Mouse (Mus musculus) embryo, embryonic 10 days (tissue): ENCODE data around the gene Higd1b.

ENCODE experiments used
- DNase-seq: peaks from one replicate; pipeline ENCODE4 v3.0.0-alpha.2; 2015; ENCODE audit warnings: low spot score

The Higd1b gene

DNA sequence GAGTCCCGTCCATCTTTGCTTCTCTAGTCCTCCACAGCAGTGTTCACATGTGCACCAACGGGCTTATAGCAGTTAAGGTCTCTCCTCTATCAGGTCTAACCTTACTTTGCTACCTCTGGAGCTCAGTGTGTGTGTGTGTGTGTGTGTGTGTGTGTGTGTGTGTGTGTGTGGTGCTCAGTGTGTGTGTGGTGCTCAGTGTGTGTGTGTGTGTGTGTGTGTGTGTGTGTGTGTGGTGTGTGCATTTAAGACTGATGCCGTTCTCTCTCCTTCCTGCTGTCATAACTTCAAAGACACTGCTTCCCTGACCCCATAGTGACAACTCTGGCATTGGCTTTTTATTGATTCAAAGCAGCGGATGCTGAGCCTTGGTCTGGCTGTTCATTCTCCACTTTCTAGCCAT, at the start of gene Higd1b:
Gene Higd1b, plus strand, starts transcription at position 301 of the 400 bp plus-strand sequence.
- DNase-seq = no peak

DNA sequence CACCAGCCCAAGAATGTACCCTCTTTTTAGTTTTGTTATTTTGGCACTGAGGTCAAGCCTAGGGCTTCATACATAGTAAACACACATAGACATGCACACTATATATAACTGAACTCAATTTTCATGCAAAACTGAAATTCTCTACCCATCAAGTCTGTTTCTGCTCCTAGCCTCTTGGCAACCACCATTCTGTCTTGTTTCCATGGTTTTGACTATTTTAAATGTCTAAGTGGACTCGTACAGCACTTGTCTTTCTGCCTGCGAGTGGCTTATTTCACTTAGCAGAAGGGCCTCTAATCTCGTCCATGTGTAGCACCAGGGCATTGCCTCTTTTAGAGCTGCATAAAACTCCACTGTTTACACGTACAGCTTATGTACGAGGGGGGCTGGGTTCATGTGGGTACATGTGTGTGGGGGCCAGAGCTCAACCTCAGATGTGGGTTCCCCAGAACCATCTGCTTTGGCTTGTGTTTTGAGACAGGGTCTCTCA, 47.9 kb upstream of the Higd1b start:
- no peak for DNase-seq

DNA sequence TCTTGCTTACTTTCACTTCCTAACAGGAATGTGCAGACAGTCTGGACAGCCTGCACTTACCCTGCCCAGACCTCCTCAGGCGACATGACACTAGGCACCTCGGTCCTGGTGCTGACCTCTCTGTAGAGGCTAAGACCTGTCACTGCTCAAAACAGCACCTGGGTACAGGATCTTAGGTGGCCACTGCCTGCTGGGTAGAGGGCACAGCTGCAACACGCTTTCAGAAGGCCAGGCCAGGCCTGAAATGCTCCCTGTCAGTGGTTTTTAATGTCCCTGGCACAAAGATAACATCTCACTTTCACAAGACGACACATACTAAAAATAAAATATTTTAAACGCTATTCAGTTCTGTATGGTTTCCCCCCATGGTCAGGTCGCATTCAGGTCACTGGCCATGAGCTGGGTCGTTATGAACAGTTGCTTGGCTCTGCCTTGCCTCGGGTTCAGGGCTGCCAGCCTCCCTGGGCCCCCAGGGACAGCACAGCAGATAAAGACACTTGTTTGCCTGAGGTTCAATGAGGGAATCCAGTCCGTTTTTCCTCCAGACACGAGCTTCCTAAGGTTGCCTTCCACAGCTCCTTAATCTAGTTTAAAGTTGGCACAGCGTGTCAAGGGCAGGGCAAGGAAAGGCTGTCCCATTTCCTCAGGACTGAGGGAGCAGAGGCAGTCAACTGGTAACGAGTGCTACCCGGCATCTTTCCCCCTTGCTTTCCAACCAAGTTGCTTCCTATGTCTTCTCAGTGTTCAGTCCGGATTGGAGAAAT, 43.8 kb upstream of the Higd1b start:
- no peak for DNase-seq

DNA sequence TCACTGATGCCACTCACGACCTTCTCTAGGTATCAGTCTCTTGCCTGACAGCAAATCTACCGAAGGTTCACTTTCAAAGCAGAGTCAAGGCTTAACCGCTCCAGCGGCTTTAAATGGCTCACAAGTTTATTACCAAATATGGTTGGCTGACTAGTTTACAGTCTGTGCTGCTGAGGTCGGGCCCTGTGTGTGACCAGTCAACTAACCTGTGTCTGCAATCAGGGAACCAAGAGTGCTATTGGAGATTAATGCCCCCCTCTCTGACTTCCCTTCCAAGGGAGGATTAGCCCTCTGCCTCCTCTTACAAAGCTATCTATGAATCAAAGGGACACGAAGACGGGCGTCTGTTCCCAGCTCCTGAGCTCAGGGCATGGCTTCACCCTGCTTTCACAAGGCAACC, 41.5 kb upstream of the Higd1b start:
- no peak for DNase-seq

DNA sequence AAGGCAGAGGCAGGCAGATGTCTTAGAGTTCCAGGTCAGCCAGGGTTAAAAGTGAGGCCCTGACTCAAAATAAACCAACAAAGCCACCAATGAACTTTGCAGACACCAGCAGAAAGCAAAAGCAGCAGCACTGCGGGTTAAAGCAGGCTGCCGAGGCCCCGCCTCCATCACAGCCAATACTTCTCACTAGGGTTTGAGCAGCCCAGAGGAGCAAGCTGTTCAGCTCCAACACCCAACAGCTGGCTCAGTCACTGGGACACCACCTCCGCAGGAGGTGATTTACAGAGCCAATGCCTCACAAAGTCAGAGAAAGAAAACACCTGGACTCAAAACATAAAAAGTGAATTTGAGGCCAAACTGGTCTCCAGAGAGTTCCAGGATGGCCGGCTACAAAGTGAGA, 32.2 kb upstream of the Higd1b start:
- no peak for DNase-seq

DNA sequence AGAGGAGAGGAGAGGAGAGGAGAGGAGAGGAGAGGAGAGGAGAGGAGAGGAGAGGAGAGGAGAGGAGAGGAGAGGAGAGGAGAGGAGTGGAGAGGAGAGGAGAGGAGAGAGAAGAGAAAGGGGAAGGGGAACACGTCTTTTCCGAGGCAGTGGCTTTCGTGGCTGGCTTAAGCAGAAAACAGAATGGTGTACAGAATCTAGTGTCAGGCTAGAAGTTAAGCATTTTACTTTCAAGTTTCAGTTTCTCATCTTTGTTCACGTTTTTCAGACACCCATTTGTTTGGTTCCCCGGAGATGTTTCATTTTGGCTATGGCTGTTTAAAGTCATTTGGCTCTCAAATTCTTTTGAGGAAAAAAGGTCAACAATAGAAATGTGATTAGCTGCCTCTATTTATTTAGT, 27.4 kb upstream of the Higd1b start:
- DNase-seq = no peak

DNA sequence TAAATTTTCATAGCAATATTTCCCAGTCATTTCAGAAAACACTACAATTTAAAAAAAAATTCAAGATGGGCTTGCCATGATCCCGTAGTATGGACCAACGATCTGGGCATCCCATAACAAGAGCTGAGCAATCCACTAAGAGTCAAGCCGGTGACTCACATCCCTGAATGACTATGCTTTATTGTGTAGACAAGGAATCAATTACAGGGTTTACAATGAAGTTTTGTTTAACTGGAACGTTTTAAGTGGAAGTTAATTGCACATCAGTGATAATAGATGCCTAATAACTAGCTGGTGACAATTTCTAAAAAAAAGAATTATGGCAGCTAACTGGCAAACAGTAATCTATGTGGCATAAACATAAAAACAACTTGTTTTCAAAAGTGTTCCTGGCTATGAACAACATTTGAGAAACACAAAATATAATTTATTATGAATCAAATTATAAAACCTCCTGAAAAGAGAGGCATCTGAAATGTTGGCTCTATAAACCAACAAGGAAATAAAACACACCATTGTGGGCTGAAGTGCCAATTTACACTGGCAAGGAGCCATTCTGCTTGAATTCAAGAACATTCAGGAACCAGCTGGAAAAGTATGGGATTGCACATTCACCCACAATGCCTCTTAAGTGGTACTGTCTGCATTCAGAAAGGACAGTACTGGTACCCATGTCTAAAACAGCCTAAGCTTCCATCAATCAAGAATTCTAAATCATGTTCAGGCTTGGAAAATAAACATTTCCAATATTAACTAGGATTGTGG, 24.7 kb upstream of the Higd1b start:
- DNase-seq = no peak

- no peak for DNase-seq
Measured at GRCm38 (mm10) chr11:102814881-102815280, 20.8 kb upstream of the Higd1b start.

DNA sequence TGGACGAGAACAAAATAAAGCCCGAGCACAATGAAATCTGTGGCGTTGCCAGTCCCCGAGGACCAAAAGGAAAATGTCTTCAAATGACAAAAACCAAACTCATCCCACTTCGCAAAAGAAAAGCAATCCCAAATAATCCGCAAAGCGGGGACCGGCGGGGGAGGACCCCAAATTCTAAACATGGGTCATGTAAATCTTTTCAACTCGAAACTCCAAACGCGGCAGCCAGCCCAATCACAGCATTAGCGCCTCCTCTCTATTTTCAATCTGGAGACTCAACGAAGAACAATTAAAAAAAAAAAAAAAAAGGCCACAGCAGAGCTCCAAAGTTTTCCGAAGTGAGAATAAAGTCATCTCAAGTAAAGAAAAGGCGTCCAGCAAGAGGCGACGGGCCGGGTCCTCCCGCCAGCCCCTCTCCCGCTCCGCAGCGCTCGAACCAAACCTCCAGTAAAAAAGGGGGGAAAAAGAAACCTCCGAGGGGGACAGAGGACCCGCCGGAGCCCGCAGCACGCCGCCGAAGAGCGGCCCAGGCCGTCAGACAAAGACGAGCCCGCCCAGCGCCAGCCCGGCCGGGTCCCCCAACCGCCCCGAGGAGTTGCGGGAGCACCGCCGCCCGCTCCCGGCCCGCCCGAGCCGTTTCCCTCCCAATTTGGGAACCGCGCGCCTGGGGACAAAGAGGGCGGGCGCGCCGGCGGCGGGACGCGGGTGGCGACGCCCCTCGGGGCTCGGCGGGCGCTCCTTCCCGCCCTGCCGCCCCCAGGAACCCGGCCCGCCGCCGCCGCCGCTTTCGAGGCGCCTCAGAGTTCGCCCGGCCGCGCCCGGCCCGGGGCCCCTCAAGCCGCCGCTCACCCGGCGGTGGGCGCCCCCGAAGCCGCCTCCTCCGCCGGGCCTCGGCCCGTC, 17.3 kb upstream of the Higd1b start:
- DNase-seq = peak; percentile 43

- DNase-seq = peak; percentile 81
Measured at GRCm38 (mm10) chr11:102819021-102819782, 16.4 kb upstream of the Higd1b start, which contains the start of gene Gjc1. Gene Gjc1 (minus strand): TSS chr11:102819700.

DNA sequence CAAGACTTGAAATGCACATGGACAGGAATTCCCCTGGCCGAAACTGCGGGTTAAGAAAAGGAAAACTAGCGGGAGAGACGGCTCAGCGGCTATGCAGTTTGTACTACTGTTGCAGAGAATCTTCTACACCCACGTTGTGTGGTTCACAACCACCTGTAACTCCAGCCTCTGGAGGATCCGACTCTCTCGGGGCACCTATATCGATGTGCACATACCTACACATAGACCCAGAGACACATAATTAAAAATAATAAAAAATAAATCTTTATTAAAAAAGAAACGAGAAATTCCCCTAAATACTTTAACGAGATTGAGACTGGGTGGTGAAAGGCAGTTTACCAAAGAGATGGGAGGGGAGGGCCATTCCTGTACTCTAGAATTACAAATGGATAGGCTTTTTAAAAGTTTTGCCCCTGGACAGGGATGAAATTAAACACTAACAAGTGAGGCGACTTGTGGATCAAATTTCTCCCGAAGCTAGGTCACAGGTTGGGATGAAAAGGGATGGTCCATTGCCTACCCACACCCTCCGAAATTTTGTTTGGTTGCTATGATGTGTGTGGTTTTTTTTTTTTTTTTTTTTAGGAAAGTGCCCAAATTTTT, 15.8 kb upstream of the Higd1b start:
- no peak for DNase-seq

DNA sequence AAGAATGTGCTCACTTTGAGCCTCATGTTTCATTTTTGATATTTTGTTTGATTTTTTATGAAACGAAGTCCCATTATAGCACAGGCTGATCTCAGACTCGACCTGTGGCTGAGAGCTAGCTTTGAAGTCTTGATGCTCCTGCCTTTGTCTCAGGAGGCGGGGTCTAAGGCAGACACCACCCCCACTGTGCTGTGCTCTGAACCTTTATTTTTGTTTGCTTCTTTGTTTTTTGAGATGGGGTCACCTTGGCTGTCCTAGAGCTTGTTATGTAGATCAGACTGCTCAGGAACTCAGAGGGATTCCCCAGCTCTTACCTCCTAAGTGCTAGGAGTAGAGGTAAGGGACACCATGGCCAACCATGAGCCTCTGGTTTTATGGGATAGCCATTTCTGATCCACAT, 15.2 kb upstream of the Higd1b start:
- peak; percentile 39 for DNase-seq

- DNase-seq = no peak
Measured at GRCm38 (mm10) chr11:102821231-102821630, 14.4 kb upstream of the Higd1b start.

DNA sequence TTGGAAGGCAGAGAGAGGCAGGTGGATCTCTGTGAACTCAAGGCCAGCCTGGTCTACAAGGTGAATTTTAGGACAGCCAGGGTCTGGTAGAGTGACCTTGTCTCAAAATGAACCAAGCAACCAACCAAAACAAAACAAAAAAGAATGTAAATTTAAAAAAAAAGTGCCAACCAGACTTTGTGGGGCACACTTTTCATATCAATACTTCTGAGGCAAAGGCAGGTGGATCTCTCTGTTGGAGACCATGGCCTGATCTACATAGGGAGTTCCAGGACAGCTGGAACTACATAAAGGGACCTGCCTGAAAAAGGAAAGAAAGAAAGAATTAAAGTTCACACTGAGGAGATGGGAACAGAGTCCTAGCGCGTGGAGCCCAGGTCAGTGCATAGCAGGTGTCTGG, 9.2 kb upstream of the Higd1b start:
- no peak for DNase-seq

DNA sequence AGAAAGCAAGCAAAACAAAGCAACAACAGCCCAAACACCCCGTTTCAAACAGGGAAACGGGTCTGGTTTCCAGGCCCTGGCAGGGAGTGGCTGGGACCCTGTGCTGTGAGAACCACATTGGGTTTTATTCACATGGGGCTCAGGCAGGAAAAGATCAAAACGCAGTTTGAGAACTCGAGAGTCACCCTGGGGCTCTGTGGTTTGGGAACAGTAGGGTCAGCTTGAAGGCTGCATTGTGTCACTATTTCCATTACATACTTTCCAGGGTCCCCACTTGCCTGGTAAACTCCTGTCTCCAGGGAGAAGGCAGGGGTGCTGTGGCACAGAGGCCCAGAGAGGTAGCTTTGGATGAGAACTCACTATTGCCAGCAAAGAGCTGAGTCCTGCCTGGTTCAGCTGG, 8.6 kb upstream of the Higd1b start:
- no peak for DNase-seq

DNA sequence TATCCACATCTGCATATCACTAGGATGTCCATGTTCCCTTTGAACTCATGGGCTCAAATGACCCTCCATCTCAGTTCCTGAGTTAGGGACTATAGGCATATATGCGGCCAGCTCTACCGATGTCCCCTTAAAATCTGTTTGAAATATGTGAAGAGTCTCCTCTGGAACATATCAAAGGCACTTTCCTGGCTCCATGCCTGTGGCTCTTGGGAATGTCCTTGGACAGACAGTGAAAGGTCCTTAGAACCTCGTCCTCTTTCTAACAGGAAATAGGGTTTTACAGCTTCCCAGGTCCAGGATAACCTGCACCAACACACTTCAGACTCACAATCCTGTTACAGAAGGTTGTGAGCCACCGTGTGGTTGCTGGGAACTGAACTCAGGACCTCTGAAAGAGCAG, 5.4 kb upstream of the Higd1b start:
- DNase-seq = no peak

GRCm38 (mm10) chr11:102832700-102833297, 2.9 kb upstream of the Higd1b start:
- DNase-seq = no peak

- DNase-seq = no peak
Measured at GRCm38 (mm10) chr11:102834219-102834618, 1.4 kb upstream of the Higd1b start.

DNA sequence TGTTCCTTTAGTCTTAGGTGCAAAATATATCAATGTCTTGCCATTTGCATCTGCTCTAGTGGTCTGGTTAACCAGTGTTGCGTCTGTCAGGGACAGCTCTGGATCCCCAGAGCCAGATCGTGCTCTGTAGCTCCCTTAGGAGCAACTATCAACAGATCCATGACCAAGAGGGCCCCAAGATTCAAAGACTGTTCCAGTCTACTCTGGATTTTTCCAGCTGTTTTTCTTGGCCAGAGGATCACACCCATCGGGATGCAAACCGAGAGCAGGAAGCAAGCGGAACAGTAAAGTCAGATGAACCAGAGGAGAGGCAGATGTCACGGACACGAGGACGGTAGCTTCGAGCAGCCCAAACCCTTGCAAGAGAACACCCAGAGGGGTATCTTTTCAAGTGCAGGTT, 497 bp downstream of the Higd1b start:
- no peak for DNase-seq

- no peak for DNase-seq
Measured at GRCm38 (mm10) chr11:102837385-102837784, 1.7 kb downstream of the Higd1b start.

- DNase-seq = no peak
Measured at GRCm38 (mm10) chr11:102838126-102838525, 2.5 kb downstream of the Higd1b start.
